Mouse (Mus musculus) midbrain, embryonic 14.5 days (tissue): ENCODE results near the gene Kantr. TPM values are rescaled to one million over a fixed set of nuclear protein-coding genes. Genes with fewer than 3 reads are reported as not detected.
A peak's percentile ranks its signal among the peaks of the same experiment; 100 is the strongest.

ENCODE experiments used
- ATAC-seq: fragments of 200-750 bp; cut with Nextera tagmentation; 2 replicates; pipeline ENCODE4 v1.8.0; 2017; ENCODE audit warnings: moderate number of reproducible peaks, moderate library complexity; ENCODE audit not compliant: low FRiP score, low TSS enrichment
- DNase-seq: peaks from one replicate; pipeline ENCODE4 v3.0.0-alpha.2; 2015
- H3K27ac ChIP-seq: fragments of 300-500 bp; sonication (generic); replicated peaks from 2 replicates; pipeline ENCODE4 v1.5.1; 2014; ENCODE audit warnings: mild to moderate bottlenecking, low read depth, low read length, moderate library complexity
- H3K27me3 ChIP-seq: fragments of 300-500 bp; sonication (generic); 2 replicates; pipeline ENCODE4 v1.6.1; 2014; ENCODE audit warnings: low read length, control low read depth, mixed read lengths; ENCODE audit not compliant: control insufficient read depth, insufficient read depth
- H3K36me3 ChIP-seq: fragments of 300-500 bp; sonication (generic); 2 replicates; pipeline ENCODE4 v1.6.1; 2014; ENCODE audit warnings: low read length, control low read depth; ENCODE audit not compliant: control insufficient read depth, insufficient read depth
- H3K4me1 ChIP-seq: fragments of 300-500 bp; sonication (generic); 2 replicates; pipeline ENCODE4 v1.6.1; 2014; ENCODE audit warnings: mild to moderate bottlenecking, antibody characterized with exemption, low read length, control low read depth; ENCODE audit not compliant: control insufficient read depth, insufficient read depth
- H3K4me2 ChIP-seq: fragments of 300-500 bp; sonication (generic); 2 replicates; pipeline ENCODE4 v1.6.1; 2014; ENCODE audit warnings: mild to moderate bottlenecking, low read length, moderate library complexity
- H3K4me3 ChIP-seq: fragments of 300-500 bp; sonication (generic); replicated peaks from 2 replicates; pipeline ENCODE4 v1.5.1; 2014; ENCODE audit warnings: low read depth, low read length
- H3K9ac ChIP-seq: fragments of 300-500 bp; sonication (generic); replicated peaks from 2 replicates; pipeline ENCODE4 v1.6.1; 2014; ENCODE audit warnings: mild to moderate bottlenecking, low read length, moderate library complexity
- H3K9me3 ChIP-seq: fragments of 300-500 bp; sonication (generic); 2 replicates; pipeline ENCODE4 v1.6.1; 2016; ENCODE audit warnings: low read length, control low read depth, mixed read lengths; ENCODE audit not compliant: control insufficient read depth
- WGBS: fragments of 180-500 bp; shearing (Covaris S2); extraction: QIAGEN DNeasy Blood & Tissue Kit; methylation state at CpG from one replicate; pipeline ENCODE4 v1.1.7; 2014; 5-methylcytosine and 5-hydroxymethylcytosine counted together
- polyA plus RNA-seq: library from polyadenylated mRNA; unstranded; fragments of >200 nt; fragmentation: Nextera tagmentation; extraction: Ambion mirVana; gene quantifications from 2 replicates; pipeline ENCODE4 v1.2.1, GENCODE M21; 2014

Kantr gene
- 36.9 TPM in 2 replicates for polyA plus RNA-seq

GRCm38 (mm10) chrX:152326996-152327688 is at the start of gene Kantr:
Gene Kantr (minus strand): TSS chrX:152327495.
- Histone ChIP-seq H3K4me1 (peaks cover 5% of the 10 kb centered on the region; the same call in 1 of the 2 replicates), H3K9ac (peak within 1 kb of the TSS; percentile 67), H3K27me3 (peaks cover 3% of the 10 kb centered on the region; the same call in 1 of the 2 replicates), H3K36me3 (no peaks in the 10 kb centered on the region), H3K4me2 (peak within 1 kb of the TSS; percentile 54), H3K9me3 (no peaks in the 10 kb centered on the region), H3K4me3 (peak within 1 kb of the TSS; percentile 53), H3K27ac (peak within 1 kb of the TSS; percentile 73)
- ATAC-seq (peak; percentile 99), DNase-seq (peak; percentile 88)
- WGBS, result 15% methylated on average over 28 of the region's 29 CpGs

DNA sequence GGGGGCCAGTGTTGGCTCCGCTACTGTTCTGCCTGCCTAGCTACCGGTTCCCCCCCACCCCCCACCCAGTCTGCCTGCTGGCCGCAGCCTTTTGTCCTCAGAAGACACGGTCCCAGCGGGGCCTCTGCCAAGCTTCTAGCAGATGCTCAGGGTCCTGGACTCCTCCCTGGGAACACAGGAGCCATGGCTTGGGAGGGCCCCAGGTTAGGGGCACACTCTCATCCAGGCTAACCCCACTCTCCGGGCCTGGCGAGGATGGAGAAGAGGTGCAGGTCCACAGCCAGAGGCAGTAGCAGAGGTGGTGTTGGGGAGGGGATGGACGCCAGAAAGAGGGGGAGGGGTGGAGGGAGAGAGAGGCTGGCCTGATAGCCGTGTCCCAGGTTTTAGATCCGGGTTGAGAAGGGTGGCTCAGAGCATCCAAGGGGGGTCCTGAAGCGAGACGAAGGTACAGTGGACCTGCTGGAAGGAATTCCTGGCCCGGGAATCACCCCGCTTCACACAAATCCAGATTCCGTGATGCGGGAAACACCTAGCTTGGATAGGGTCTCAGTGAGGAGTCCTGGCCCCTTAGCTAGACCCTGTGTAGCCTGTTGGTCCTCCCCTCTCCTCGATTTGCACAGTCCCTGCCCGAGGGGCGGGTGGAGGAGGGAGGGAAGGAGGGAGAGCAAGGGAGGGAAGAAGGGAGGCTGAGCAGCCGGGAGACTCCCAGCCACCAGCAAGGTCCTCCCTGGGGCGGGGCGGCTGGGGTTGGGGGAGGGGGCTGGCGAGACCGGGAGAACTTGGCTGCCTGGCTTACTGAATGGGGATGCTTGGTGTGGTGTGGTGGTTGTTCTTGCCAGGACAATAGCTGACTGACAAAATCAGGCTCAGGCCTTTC is 41.3 kb upstream of the Kantr start, which contains the start of gene Gpr173:
Gene Gpr173, minus strand, starts transcription at position 308 of the 877 bp plus-strand sequence.
- Histone ChIP-seq H3K27me3 (peaks cover 18% of the 10 kb centered on the region), H3K4me1 (peaks cover 20% of the 10 kb centered on the region; the same call in 1 of the 2 replicates), H3K27ac (peak within 1 kb of the TSS; percentile 87), H3K9ac (peak within 1 kb of the TSS; percentile 75), H3K4me3 (peak within 1 kb of the TSS; percentile 53), H3K4me2 (peak within 1 kb of the TSS; percentile 59), H3K36me3 (no peaks in the 10 kb centered on the region), H3K9me3 (no peaks in the 10 kb centered on the region)
- 16% methylated on average over 21 of the region's 24 CpGs for WGBS
- peak; percentile 96 for ATAC-seq
- peak; percentile 83 for DNase-seq

GRCm38 (mm10) chrX:152368054-152368396 is 40.7 kb upstream of the Kantr start:
- peak overlapping the region; percentile 87 for H3K27ac ChIP-seq
- peak overlapping the region; percentile 75 for H3K9ac ChIP-seq
- DNase-seq, result peak; percentile 48
- H3K4me2 ChIP-seq, result peak overlapping the region; percentile 59
- no peaks in the 10 kb centered on the region for H3K9me3 ChIP-seq
- 17% methylated on average over 4 of the region's 4 CpGs for WGBS
- ATAC-seq, result peak; percentile 47
- H3K4me3 ChIP-seq, result peak overlapping the region; percentile 53
- peaks cover 21% of the 10 kb centered on the region for H3K27me3 ChIP-seq
- H3K4me1 ChIP-seq, result peaks cover 20% of the 10 kb centered on the region; the same call in 1 of the 2 replicates
- H3K36me3 ChIP-seq, result no peaks in the 10 kb centered on the region

DNA sequence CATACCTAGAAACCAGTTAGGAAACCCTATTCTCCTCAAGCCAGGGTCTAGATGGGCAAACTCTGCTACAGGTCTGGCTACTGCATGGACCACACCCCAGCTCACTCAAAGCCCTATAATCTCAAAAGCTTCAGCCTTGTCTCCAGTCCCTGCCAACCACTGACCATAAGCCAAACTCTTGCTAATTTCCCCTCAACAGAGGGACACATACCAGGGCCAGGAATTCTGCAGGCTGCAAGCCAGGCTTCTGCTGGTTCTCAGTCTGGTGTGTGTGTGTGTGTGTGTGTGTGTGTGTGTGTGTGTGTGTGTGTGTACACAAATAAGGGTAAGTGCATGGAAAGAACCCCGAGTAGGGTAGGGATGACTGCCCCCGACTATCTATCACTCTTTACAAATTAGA is 39.1 kb upstream of the Kantr start:
- H3K9me3 ChIP-seq, result no peaks in the 10 kb centered on the region
- H3K4me3 ChIP-seq, result peak overlapping the region; percentile 53
- peaks cover 20% of the 10 kb centered on the region; the same call in 1 of the 2 replicates for H3K4me1 ChIP-seq
- no peak for DNase-seq
- H3K27ac ChIP-seq, result no peak overlapping the region
- H3K27me3 ChIP-seq, result peaks cover 22% of the 10 kb centered on the region
- WGBS, result 66% methylated on average over 2 of the region's 2 CpGs
- ATAC-seq, result no peak
- H3K4me2 ChIP-seq, result peak overlapping the region; percentile 59
- H3K9ac ChIP-seq, result peak overlapping the region; percentile 23; the same call in 1 of the 2 replicates
- H3K36me3 ChIP-seq, result no peaks in the 10 kb centered on the region

DNA sequence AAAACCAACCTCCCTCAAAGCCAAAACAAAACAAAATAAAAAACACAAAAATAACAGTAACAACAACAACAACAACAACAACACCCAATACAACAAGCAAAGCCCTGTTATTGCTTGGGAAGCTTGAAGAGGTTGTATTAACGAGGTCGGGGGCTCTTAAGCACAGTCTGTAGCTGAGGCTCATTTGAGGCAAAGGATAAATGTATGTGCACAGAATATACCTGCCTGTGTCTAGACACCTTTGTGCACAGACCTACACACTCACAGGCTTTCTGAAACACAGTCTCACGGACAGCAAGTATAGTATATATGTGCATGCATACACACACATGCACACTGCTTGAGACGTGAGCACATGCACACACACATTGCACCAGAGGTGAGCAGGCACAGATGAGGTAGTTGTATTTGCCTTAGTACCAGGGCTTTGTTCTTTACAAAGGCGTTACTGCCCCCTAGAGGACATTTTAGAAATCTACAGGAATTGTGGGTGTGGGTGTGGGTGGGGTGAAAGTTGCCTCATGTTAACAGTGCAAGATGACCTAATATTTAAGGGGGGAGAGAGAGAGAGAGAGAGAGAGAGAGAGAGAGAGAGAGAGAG is 25.4 kb upstream of the Kantr start:
- no peaks in the 10 kb centered on the region for H3K4me1 ChIP-seq
- no peak overlapping the region for H3K4me2 ChIP-seq
- H3K9me3 ChIP-seq, result no peaks in the 10 kb centered on the region
- DNase-seq (peak; percentile 79), ATAC-seq (peak; percentile 57; the same call in 1 of the 2 replicates)
- H3K27me3 ChIP-seq, result peaks cover 3% of the 10 kb centered on the region; the same call in 1 of the 2 replicates
- H3K27ac ChIP-seq, result no peak overlapping the region
- no peaks in the 10 kb centered on the region for H3K36me3 ChIP-seq
- WGBS, result 23% methylated on average over 5 of the region's 5 CpGs
- H3K9ac ChIP-seq, result no peak overlapping the region
- H3K4me3 ChIP-seq, result no peak overlapping the region

GRCm38 (mm10) chrX:152347041-152347440 is 19.7 kb upstream of the Kantr start:
- ATAC-seq, result no peak
- no peaks in the 10 kb centered on the region for H3K9me3 ChIP-seq
- peaks cover 15% of the 10 kb centered on the region; the same call in 1 of the 2 replicates for H3K27me3 ChIP-seq
- no peak overlapping the region for H3K9ac ChIP-seq
- H3K4me1 ChIP-seq, result no peaks in the 10 kb centered on the region
- no peak overlapping the region for H3K4me2 ChIP-seq
- H3K36me3 ChIP-seq, result no peaks in the 10 kb centered on the region; the same call in 1 of the 2 replicates
- H3K4me3 ChIP-seq, result no peak overlapping the region
- no peak for DNase-seq
- H3K27ac ChIP-seq, result no peak overlapping the region
- WGBS, result 95% methylated on average over 14 of the region's 14 CpGs

DNA sequence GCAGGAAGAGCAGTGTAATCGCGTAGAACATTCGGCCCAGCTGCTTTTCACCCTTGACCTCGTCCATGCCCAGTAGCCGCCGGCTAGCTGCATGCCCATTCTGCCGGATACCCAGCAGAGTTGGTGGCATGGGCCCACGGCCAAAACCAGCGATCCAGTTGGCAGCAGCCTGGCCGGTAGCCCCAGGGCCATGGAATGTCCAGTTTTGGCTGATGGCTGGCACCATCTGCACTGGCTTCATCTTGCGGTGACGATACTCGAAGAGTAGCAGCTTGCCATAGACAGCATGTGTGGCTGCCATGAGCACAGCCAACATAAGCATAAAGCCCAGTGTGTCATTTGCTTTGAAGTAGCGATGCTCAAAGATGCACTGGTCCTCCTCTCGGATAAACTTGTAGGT is 19.3 kb upstream of the Kantr start:
- Histone ChIP-seq H3K27me3 (peaks cover 15% of the 10 kb centered on the region; the same call in 1 of the 2 replicates), H3K9me3 (no peaks in the 10 kb centered on the region), H3K4me3 (no peak overlapping the region), H3K27ac (no peak overlapping the region), H3K36me3 (no peaks in the 10 kb centered on the region; the same call in 1 of the 2 replicates), H3K4me1 (no peaks in the 10 kb centered on the region), H3K9ac (no peak overlapping the region), H3K4me2 (no peak overlapping the region)
- ATAC-seq, result no peak
- no peak for DNase-seq
- WGBS, result 91% methylated on average over 15 of the region's 15 CpGs

GRCm38 (mm10) chrX:152342903-152343302 is 15.6 kb upstream of the Kantr start:
- H3K36me3 ChIP-seq, result peaks cover 19% of the 10 kb centered on the region
- no peak overlapping the region for H3K9ac ChIP-seq
- H3K4me3 ChIP-seq, result peak overlapping the region; percentile 53
- no peak for DNase-seq
- 31% methylated on average over 6 of the region's 6 CpGs for WGBS
- no peak for ATAC-seq
- H3K9me3 ChIP-seq, result no peaks in the 10 kb centered on the region
- H3K4me1 ChIP-seq, result peaks cover 9% of the 10 kb centered on the region; the same call in 1 of the 2 replicates
- peak overlapping the region; percentile 52 for H3K4me2 ChIP-seq
- peaks cover 20% of the 10 kb centered on the region; the same call in 1 of the 2 replicates for H3K27me3 ChIP-seq
- H3K27ac ChIP-seq, result peak overlapping the region; percentile 86
